Mouse (Mus musculus): ENCODE measurements around the gene Abcg1.

Gene Abcg1

GRCm38 (mm10) chr17:31125548-31126266, 68.2 kb downstream of the Abcg1 start:
- DNase-seq (ENCODE audit: inconsistent age in 2 of 2, low spot score in 1 of 2), result no peak

GRCm38 (mm10) chr17:31128708-31129318, 71.3 kb downstream of the Abcg1 start:
- DNase-seq (ENCODE audit: inconsistent age in 2 of 2, low spot score in 1 of 2), result no peak

GRCm38 (mm10) chr17:31129452-31129851, 72.0 kb downstream of the Abcg1 start, which contains the start of gene Tff3:
Gene Tff3, minus strand, starts transcription at chr17:31129646.
- no peak for DNase-seq (ENCODE audit: inconsistent age in 2 of 2, low spot score in 1 of 2)

DNA sequence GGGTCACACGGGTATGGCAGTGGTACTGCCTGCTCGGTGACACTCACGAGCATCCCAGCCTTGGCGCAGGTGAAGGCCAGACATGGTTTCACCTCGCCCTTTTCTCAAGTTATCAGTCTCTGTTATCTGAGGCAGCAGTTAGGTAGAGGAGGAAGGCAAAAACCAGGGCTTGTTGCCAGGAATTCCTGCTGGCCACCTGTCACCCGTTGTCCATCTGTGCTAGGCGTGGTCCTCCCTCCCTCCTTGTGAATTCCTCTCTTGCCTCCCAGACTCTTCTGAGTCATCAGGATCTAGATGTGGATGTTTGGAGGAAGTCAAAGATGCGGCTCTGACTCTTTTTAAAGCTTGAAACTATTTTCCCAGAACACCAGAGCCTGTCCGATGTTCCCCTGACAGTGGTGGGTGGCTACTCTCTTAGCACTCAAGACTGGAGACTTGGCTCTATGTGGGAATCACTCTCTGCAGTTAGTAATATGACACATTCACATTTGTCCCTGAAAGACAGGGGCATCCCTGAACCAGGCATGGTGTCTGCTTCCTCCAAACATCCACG, 73.9 kb downstream of the Abcg1 start:
- no peak for DNase-seq (ENCODE audit: inconsistent age in 2 of 2, low spot score in 1 of 2)

GRCm38 (mm10) chr17:31133776-31134175, 76.3 kb downstream of the Abcg1 start:
- no peak for DNase-seq (ENCODE audit: inconsistent age in 2 of 2, low spot score in 1 of 2)

DNA sequence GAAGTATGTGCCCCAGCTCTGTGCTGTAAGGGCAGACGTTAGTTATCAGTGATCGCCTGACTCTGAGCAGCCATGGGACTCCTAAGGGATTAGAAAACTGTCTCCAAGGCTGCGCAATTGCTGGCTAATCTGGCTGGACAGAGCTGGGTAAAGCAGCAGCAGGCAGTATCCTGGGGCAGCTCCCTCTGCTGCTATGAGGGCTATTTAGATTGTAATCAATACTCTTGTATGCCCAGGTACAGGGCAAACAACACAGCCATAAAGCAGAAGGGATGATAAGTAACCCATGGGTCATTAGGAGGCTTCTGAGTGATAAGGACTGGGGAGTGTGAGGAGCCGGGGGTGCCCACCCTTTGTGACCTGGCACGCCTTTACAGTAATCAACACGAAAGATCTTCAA, 77.4 kb downstream of the Abcg1 start:
- no peak for DNase-seq (ENCODE audit: inconsistent age in 2 of 2, low spot score in 1 of 2)

DNA sequence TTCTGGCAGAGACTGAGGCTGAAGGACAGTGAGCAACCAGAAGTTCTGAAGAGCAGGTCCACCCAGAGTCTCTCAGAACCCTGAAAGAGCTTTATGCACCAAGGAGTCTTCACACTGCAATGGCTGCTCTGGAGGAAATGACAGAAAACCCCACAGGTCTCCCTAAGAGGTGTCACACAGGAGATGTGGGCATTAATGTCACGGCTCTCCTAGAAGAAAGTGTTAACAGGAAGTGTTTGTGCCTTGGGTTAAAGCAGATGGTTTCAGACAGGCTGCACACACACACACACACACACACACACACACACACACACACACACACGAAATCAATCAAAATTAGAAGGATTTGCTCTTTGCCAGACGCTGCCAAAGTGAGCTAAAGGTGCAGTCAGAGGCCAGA, 78.8 kb downstream of the Abcg1 start:
- DNase-seq (ENCODE audit: inconsistent age in 2 of 2, low spot score in 1 of 2), result no peak

DNA sequence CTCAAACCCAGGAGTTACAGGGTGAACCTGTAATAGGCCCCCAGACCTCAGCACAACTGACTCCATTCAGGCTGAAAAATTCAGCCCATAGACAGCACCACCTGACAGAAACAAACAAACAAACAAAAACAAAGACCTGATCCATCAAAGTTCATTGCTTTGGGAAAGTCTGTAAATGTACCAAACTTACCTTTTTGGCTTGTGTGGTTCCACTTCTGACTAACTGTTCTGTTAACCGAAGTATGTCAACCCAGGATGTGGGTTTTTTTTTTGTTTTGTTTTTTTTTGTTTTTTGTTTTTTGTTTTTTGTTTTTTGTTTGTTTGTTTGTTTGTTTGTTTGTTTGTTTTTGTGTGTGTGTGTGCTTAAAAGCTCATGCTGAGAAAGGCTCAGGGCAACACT, 79.3 kb downstream of the Abcg1 start:
- DNase-seq (ENCODE audit: inconsistent age in 2 of 2, low spot score in 1 of 2), result no peak

- DNase-seq (ENCODE audit: inconsistent age in 2 of 2, low spot score in 1 of 2), result peak; percentile 54 to 86
Measured at GRCm38 (mm10) chr17:31138398-31138797, 80.9 kb downstream of the Abcg1 start.

DNA sequence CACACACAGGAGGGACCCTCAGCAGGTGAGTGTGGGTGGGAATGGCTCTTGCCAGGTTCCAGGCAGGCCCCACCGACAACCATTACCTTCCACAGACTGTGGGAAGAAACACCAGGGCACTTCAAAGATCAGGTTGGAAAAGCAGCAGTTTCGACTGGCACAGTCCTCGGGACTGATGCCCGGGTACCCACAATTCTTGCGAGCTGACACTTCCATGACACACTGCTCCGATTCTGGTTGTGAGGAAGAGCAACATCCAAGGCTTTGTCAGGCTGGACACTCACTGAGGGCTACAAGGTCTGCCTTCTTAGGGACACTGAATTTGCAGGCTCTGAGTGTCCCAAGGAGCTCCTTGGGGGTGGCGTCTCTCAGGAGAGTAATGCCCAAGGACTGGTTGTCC, 84.6 kb downstream of the Abcg1 start:
- DNase-seq (ENCODE audit: inconsistent age in 2 of 2, low spot score in 1 of 2), result peak; percentile 37 to 71

- no peak for DNase-seq (ENCODE audit: inconsistent age in 2 of 2, low spot score in 1 of 2)
Measured at GRCm38 (mm10) chr17:31144040-31145037, 86.9 kb downstream of the Abcg1 start, which contains the start of gene Tff2. Gene Tff2, minus strand, starts transcription at chr17:31144282.

DNA sequence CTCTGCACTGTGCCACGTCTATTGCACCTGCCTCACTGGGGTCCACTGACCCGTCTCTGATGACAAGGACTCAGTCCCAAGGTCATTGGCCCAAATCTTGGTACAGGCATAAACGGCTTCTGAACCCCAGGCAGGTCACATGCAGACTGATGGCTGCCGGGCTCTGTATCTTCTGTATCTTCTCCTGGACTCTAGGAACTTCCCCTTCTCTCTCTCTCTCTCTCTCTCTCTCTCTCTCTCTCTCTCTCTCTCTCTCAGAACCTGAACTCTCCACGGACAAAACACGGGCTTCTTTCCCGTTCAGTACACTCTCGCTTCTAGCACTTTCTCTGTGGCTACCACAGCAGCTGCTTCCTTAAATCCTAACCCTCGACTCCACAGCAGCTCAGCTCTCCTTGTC, 88.5 kb downstream of the Abcg1 start:
- DNase-seq (ENCODE audit: inconsistent age in 2 of 2, low spot score in 1 of 2), result no peak

DNA sequence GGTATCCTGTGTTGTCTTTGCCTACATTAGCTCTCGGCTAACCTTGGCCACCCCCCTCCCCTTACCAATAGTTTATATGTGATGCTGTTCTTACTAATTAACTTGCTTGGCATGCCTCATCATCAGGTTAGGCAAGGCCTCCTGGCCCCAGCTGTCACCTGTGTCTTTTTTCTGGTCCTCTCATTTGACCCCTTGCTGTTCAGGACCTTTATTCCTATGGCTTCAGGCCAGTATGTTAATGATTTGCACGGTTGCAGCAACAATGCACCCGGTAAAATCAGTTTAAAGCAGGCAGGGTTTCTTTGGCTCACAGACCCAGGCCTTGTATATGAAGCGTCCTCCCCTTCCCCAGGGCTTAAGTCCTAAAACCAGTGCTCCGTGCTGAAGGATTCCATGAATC, 95.0 kb downstream of the Abcg1 start:
- DNase-seq (ENCODE audit: inconsistent age in 2 of 2, low spot score in 1 of 2), result no peak

DNA sequence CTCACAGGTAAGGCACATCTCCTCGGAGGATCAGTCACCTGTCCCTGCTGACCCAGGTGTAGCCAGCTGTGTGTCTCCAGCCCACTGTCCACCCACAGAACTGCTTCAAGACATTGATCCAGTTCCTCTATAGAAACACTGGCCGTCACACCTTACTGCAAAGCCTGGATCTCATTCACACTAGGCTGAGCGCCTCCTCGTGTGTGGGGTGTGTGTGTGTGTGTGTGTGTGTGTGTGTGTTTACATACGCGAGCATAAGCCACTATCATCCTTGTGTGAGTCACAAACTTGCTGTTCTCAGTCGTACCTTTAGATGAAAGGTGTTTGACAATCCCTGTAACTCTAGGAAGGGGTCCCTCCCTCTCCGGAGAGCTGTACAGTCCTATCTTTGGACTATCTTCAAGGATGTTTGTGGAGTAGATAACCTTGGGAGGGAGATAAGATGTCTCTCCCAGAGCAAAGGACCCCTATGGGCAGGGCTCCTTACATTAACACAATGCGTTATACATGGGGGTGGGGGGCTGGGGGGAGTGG, 95.6 kb downstream of the Abcg1 start:
- DNase-seq (ENCODE audit: inconsistent age in 2 of 2, low spot score in 1 of 2), result no peak

DNA sequence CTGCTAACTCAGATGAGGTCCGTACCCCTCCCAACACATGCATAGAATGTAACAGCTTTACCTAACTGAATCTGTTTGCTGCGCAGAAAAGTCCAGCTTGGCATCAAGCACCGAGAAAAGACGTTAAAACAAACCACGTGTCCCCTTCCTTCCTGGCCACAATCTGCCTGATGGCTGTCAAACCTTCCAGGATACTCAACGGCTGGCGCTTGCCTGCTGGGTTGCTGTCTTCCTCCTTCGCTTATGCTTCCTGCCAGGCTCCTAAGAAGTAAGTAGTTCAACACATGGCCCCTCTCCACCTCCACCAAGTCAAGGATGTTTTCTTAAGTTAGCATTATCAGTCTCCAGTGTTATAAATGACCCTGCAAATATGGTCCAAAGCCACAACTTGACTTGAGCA, 96.3 kb downstream of the Abcg1 start:
- DNase-seq (ENCODE audit: inconsistent age in 2 of 2, low spot score in 1 of 2), result no peak

- no peak for DNase-seq (ENCODE audit: inconsistent age in 2 of 2, low spot score in 1 of 2)
Measured at GRCm38 (mm10) chr17:31157921-31158320, 100.4 kb downstream of the Abcg1 start.

- DNase-seq (ENCODE audit: inconsistent age in 2 of 2, low spot score in 1 of 2), result no peak
Measured at GRCm38 (mm10) chr17:31160291-31160690, 102.8 kb downstream of the Abcg1 start.

DNA sequence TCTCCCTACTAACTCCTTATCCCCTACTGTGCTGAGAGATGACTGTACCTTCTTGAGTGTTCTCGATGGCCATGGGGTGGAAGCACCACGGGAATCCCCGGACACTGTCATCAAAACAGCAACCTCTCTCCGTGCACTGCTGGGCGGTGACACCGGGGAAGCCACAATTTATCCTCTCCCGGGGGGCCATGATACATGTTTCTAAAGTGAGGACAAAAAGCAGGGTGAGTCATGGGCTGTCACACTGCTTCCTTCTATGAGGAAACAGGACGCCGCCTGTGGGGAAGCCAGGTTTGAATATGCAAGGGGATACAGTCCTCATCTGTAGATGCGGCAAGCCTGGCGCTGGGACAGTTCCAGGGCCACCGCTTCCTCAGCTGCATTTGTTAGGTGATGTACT, 105.1 kb downstream of the Abcg1 start:
- peak; percentile 20 to 31 for DNase-seq (ENCODE audit: inconsistent age in 2 of 2, low spot score in 1 of 2)

DNA sequence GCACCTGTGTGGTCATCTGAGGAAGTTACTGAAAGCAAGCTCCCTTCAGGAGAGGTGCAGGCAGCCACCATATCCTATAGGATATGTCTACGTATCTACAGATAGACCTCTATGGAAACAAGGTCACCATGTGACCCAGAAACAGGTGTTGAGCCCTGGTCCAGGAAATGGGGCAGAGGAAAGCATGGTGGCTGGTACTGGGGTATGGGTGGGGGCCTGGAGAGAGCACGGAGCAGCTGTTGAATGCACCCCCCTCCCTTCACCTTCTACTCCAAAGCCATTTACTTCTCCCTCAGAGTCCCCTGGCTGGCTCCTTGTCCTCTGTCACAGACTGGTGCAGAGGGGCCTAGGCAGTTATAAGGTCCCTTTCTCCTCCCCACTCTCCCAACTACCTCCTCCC, 106.3 kb downstream of the Abcg1 start:
- DNase-seq (ENCODE audit: inconsistent age in 2 of 2, low spot score in 1 of 2), result no peak

- DNase-seq (ENCODE audit: inconsistent age in 2 of 2, low spot score in 1 of 2), result no peak
Measured at GRCm38 (mm10) chr17:31165127-31165526, 107.7 kb downstream of the Abcg1 start, which contains the start of gene Tff1. Gene Tff1, minus strand, starts transcription at chr17:31165277.

All from adrenal gland, adult (tissue).